9 mouse cellular contexts compared by ENCODE assay signal in the genomic region with DNA sequence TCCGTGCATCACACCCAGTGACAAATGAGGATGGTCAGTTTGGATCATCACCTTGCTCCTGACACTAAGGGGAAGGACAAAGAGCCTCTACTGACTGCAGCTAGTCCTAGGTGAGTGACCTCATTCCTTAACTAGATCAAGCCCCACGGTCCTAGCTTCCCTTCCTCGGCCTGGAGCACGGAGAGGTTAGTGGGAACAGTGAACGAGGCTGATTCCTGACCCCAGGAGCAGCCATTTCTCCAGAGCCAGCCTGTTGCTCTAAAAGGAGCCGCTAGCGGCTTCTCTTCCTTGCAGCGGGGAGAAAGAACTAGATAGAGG. TPM values are rescaled to one million over a fixed set of nuclear protein-coding genes. Genes with fewer than 3 reads are reported as not detected.
DNase-seq lines count a peak whose midpoint lies in the region; ATAC-seq lines count a peak whose summit lies in the region.
"Had no signal": no experiment of that assay in that cellular context is flagged by ENCODE, and none has a peak within 500 bp of the region (broad histone marks: within the 10 kb centered on the region; RNA-seq: fewer than 3 reads in every experiment).

No protein-coding gene starts in this region.

- peak; percentile 12; the same call in 1 of the 2 replicates for ATAC-seq in kidney, embryonic 16.5 days (ENCODE audit: low FRiP score, low TSS enrichment)
- ATAC-seq in forebrain, embryonic 16.5 days: no peak

- H3K4me3 ChIP-seq in kidney, embryonic 16.5 days (ENCODE audit: low read length): peak overlapping the region; percentile 65
- H3K4me3 ChIP-seq in forebrain, embryonic 16.5 days (replicated peaks; ENCODE audit: low read length): peak overlapping the region; percentile 87
- peak overlapping the region; percentile 88 for H3K4me3 ChIP-seq in midbrain, embryonic 10.5 days

- no peaks in the 10 kb centered on the region for H3K9me3 ChIP-seq in kidney, embryonic 16.5 days (ENCODE audit: low read length)
- H3K9me3 ChIP-seq in forebrain, embryonic 16.5 days (ENCODE audit: control insufficient read depth, low read length): no peaks in the 10 kb centered on the region
- no peaks in the 10 kb centered on the region for H3K9me3 ChIP-seq in midbrain, embryonic 10.5 days (replicated peaks)

- H3K27ac ChIP-seq in kidney, embryonic 16.5 days (ENCODE audit: low read length): peak overlapping the region; percentile 91
- peak overlapping the region; percentile 91 for H3K27ac ChIP-seq in forebrain, embryonic 16.5 days (ENCODE audit: low read length)
- H3K27ac ChIP-seq in midbrain, embryonic 10.5 days (replicated peaks): peak overlapping the region; percentile 99

- peaks cover 38% of the 10 kb centered on the region for H3K36me3 ChIP-seq in kidney, embryonic 16.5 days (ENCODE audit: insufficient read depth, low read length)
- peaks cover 24% of the 10 kb centered on the region for H3K36me3 ChIP-seq in forebrain, embryonic 16.5 days (ENCODE audit: control insufficient read depth, insufficient read depth)
- H3K36me3 ChIP-seq in midbrain, embryonic 10.5 days: peaks cover 47% of the 10 kb centered on the region

- H3K4me2 ChIP-seq in kidney, embryonic 16.5 days (replicated peaks; ENCODE audit: low read depth, low read length): peak overlapping the region; percentile 94
- H3K4me2 ChIP-seq in forebrain, embryonic 16.5 days (ENCODE audit: low read length): peak overlapping the region; percentile 96

- H3K27me3 ChIP-seq in kidney, embryonic 16.5 days (ENCODE audit: insufficient read depth, low read length): no peaks in the 10 kb centered on the region
- H3K27me3 ChIP-seq in forebrain, embryonic 16.5 days (replicated peaks; ENCODE audit: control insufficient read depth, insufficient read depth, low read length): no peaks in the 10 kb centered on the region
- H3K27me3 ChIP-seq in midbrain, embryonic 10.5 days (ENCODE audit: low read depth, poor library complexity, severe bottlenecking): no peaks in the 10 kb centered on the region

- H3K9ac ChIP-seq in kidney, embryonic 16.5 days (replicated peaks; ENCODE audit: low read length): peak overlapping the region; percentile 82
- H3K9ac ChIP-seq in forebrain, embryonic 16.5 days (replicated peaks; ENCODE audit: low read depth, low read length): peak overlapping the region; percentile 92

- 8% methylated on average over 8 of the region's 8 CpGs for WGBS in kidney, embryonic 16.5 days
- 24% methylated on average over 8 of the region's 8 CpGs for WGBS in forebrain, embryonic 16.5 days
- WGBS in midbrain, embryonic 10.5 days: 35% methylated on average over 8 of the region's 8 CpGs

- DNase-seq in kidney, postnatal 25 days: no peak
- peak; percentile 53 for DNase-seq in Muller cell, postnatal 12 days (ENCODE audit: inconsistent ontology term)
- peak; percentile 33 for DNase-seq in midbrain, embryonic 10.5 days (ENCODE audit: low spot score)
- no peak for DNase-seq in adrenal gland, postnatal 14 days
- no peak for DNase-seq in right cerebral cortex, adult 18-20 months
- DNase-seq in cerebellum, postnatal 14 days: no peak

- H3K4me1 ChIP-seq in kidney, embryonic 16.5 days (ENCODE audit: insufficient read depth, low read length): peaks cover 17% of the 10 kb centered on the region
- peaks cover 20% of the 10 kb centered on the region for H3K4me1 ChIP-seq in forebrain, embryonic 16.5 days (replicated peaks; ENCODE audit: control insufficient read depth, insufficient read depth, low read length)
- H3K4me1 ChIP-seq in midbrain, embryonic 10.5 days: peaks cover 27% of the 10 kb centered on the region

RNA-seq across cellular contexts. Expression of gene Tnnc1, which starts 2.9 kb away (rescaled TPM):
- 10.2 and 10.6 TPM in 2 replicates for polyA plus RNA-seq in kidney, embryonic 16.5 days (2015; fragmentation: Nextera tagmentation; extraction: Ambion mirVana)
- 1.5 and 2.5 TPM in 2 replicates for polyA plus RNA-seq in forebrain, embryonic 16.5 days (2015; fragmentation: Nextera tagmentation; extraction: Ambion mirVana)
- 0.80 and 1.1 TPM in 2 replicates for polyA plus RNA-seq in midbrain, embryonic 10.5 days (2016; fragmentation: Nextera tagmentation; extraction: Ambion mirVana)
- total RNA-seq in adrenal gland, postnatal 14 days (2021): 0.67 and 1.3 TPM in 2 replicates
- total RNA-seq: common myeloid progenitor, adult 5-6 weeks had no signal

RNA-seq across cellular contexts. Expression of gene Nisch, which starts 11.5 kb away (rescaled TPM):
- polyA plus RNA-seq in kidney, embryonic 16.5 days (2015; fragmentation: Nextera tagmentation; extraction: Ambion mirVana): 419 and 421 TPM in 2 replicates
- 359 and 389 TPM in 2 replicates for polyA plus RNA-seq in forebrain, embryonic 16.5 days (2015; fragmentation: Nextera tagmentation; extraction: Ambion mirVana)
- polyA plus RNA-seq in midbrain, embryonic 10.5 days (2016; fragmentation: Nextera tagmentation; extraction: Ambion mirVana): 391 and 448 TPM in 2 replicates
- total RNA-seq in adrenal gland, postnatal 14 days (2021): 269 and 295 TPM in 2 replicates

RNA-seq across cellular contexts. Expression of gene Sema3g, which starts 12.5 kb away (rescaled TPM):
- polyA plus RNA-seq in kidney, embryonic 16.5 days (2015; fragmentation: Nextera tagmentation; extraction: Ambion mirVana): 5.3 and 5.4 TPM in 2 replicates
- polyA plus RNA-seq in forebrain, embryonic 16.5 days (2015; fragmentation: Nextera tagmentation; extraction: Ambion mirVana): 0.62 TPM in 2 replicates
- 0.51 and 1.0 TPM in 2 replicates for polyA plus RNA-seq in midbrain, embryonic 10.5 days (2016; fragmentation: Nextera tagmentation; extraction: Ambion mirVana)
- total RNA-seq in adrenal gland, postnatal 14 days (2021): 10.9 and 13.9 TPM in 2 replicates
- total RNA-seq: common myeloid progenitor, adult 5-6 weeks had no signal

RNA-seq across cellular contexts. Expression of gene Stab1, which starts 36.8 kb away (rescaled TPM):
- 35.2 and 39.8 TPM in 2 replicates for polyA plus RNA-seq in kidney, embryonic 16.5 days (2015; fragmentation: Nextera tagmentation; extraction: Ambion mirVana)
- 13.0 and 13.9 TPM in 2 replicates for polyA plus RNA-seq in forebrain, embryonic 16.5 days (2015; fragmentation: Nextera tagmentation; extraction: Ambion mirVana)
- polyA plus RNA-seq in midbrain, embryonic 10.5 days (2016; fragmentation: Nextera tagmentation; extraction: Ambion mirVana): 18.0 and 23.7 TPM in 2 replicates
- total RNA-seq in adrenal gland, postnatal 14 days (2021): 74.4 and 78.6 TPM in 2 replicates
- total RNA-seq: common myeloid progenitor, adult 5-6 weeks had no signal

RNA-seq across cellular contexts. Expression of gene Phf7, which starts 45.9 kb away (rescaled TPM):
- polyA plus RNA-seq in kidney, embryonic 16.5 days (2015; fragmentation: Nextera tagmentation; extraction: Ambion mirVana): 13.9 TPM in 2 replicates
- 11.5 and 12.2 TPM in 2 replicates for polyA plus RNA-seq in forebrain, embryonic 16.5 days (2015; fragmentation: Nextera tagmentation; extraction: Ambion mirVana)
- 13.4 and 13.5 TPM in 2 replicates for polyA plus RNA-seq in midbrain, embryonic 10.5 days (2016; fragmentation: Nextera tagmentation; extraction: Ambion mirVana)
- 6.8 and 9.6 TPM in 2 replicates for total RNA-seq in adrenal gland, postnatal 14 days (2021)

Comparison
In these comparisons a context has a peak if more than half of its experiments do, and no peak if none do; other contexts are left out.
1. DNase-seq: peak in Muller cell, postnatal 12 days (single experiment) and midbrain, embryonic 10.5 days (single experiment); none in kidney, postnatal 25 days (0 of 2), adrenal gland, postnatal 14 days (single experiment), right cerebral cortex, adult 18-20 months (single experiment) and cerebellum, postnatal 14 days (0 of 2).
2. Peak in every context shown above with its lines, with median percentiles within 50 percentile points of each other: H3K27ac ChIP-seq and H3K4me3 ChIP-seq.